Mouse (Mus musculus) heart, embryonic 10.5 days (tissue): ENCODE measurements around the gene Fbxl2. TPM values are rescaled to one million over a fixed set of nuclear protein-coding genes. Genes with fewer than 3 reads are reported as not detected.
"Not testable (repeated sequence)": the region's sequence is repeated elsewhere in the genome, so short reads cannot be mapped to it uniquely, and the experiment has no call there.

Experiments used
- DNase-seq: peaks from one replicate; pipeline ENCODE4 v3.0.0-alpha.2; 2017; ENCODE audit warnings: low spot score
- H3K27ac ChIP-seq: fragments of 300-500 bp; sonication (generic); 2 replicates; pipeline ENCODE4 v1.5.1; 2016; ENCODE audit warnings: mild to moderate bottlenecking
- H3K27me3 ChIP-seq: fragments of 300-500 bp; sonication (generic); 2 replicates; pipeline ENCODE4 v1.6.1; 2016; ENCODE audit warnings: mild to moderate bottlenecking; ENCODE audit not compliant: poor library complexity, insufficient read depth, severe bottlenecking
- H3K36me3 ChIP-seq: fragments of 300-500 bp; sonication (generic); 2 replicates; pipeline ENCODE4 v1.6.1; 2016; ENCODE audit warnings: mild to moderate bottlenecking, moderate library complexity
- H3K4me1 ChIP-seq: fragments of 300-500 bp; sonication (generic); 2 replicates; pipeline ENCODE4 v1.6.1; 2016; ENCODE audit warnings: mild to moderate bottlenecking
- H3K4me3 ChIP-seq: fragments of 300-500 bp; sonication (generic); 2 replicates; pipeline ENCODE4 v1.5.1; 2016; ENCODE audit warnings: mild to moderate bottlenecking, moderate library complexity
- H3K9me3 ChIP-seq: fragments of 300-500 bp; sonication (generic); 2 replicates; pipeline ENCODE4 v1.6.1; 2016; ENCODE audit warnings: mild to moderate bottlenecking, moderate library complexity
- WGBS: fragments of 180-500 bp; shearing (Covaris S2); methylation state at CpG from one replicate; pipeline ENCODE4 v1.1.7; 2016; 5-methylcytosine and 5-hydroxymethylcytosine counted together
- polyA plus RNA-seq: library from polyadenylated mRNA; unstranded; fragments of >200 nt; fragmentation: Nextera tagmentation; extraction: Ambion mirVana; gene quantifications from 2 replicates; pipeline ENCODE4 v1.2.1, GENCODE M21; 2016

Fbxl2 gene
- 2.3 and 3.5 TPM in 2 replicates for polyA plus RNA-seq

DNA sequence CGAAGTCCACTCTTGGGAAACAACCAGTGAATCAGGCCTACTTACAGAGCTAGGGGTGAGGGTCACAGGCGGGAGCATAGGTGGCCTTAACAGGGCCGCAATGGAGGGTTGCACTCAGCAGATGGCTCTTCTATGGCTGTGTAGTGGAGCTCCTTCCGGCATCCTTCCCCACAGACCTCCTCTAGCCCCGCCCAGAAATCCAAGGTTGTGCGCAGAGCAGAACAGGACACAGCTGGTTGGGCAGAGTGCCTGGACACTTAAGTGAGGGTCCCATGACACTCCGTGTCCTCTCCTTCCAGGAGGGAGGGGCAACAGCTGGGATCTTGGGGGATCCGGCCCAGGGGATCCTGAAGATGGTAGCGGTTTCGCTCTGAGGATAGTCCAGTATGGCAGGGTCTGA lies at the start of gene Fbxl2:
Gene Fbxl2 (minus strand): TSS at position 164 of the 400 bp plus-strand sequence.
- Histone ChIP-seq H3K4me1 (no peaks in the 10 kb centered on the region), H3K27ac (no peak within 1 kb of the TSS), H3K9me3 (peaks cover 3% of the 10 kb centered on the region; the same call in 1 of the 2 replicates), H3K36me3 (no peaks in the 10 kb centered on the region), H3K27me3 (no peaks in the 10 kb centered on the region), H3K4me3 (no peak within 1 kb of the TSS)
- 78% methylated on average over 10 of the region's 10 CpGs for WGBS
- no peak for DNase-seq

DNA sequence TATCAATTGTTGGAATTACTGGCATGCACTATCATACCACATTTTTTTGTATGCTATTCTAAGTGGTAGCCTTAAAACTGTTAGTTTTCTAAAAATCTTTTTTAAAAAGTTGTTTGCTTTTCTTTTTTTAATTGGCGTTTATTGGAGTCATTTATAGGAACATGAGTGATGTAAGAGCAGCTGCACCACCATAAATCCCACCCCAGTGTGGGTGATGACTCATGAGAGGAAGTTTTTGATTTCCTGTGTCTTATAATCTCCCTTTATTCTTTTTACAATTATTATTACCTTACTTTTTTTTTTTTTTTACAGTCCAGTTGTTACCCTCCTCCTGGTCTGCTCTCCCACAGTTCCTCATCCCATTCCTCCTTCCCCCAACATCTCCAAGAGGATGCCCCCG lies 48.9 kb upstream of the Fbxl2 start:
- H3K27me3 ChIP-seq: no peaks in the 10 kb centered on the region
- H3K36me3 ChIP-seq: no peaks in the 10 kb centered on the region
- no peak overlapping the region for H3K4me3 ChIP-seq
- no peak for DNase-seq
- H3K9me3 ChIP-seq: no peaks in the 10 kb centered on the region
- WGBS: 86% methylated on average over 2 of the region's 2 CpGs
- H3K27ac ChIP-seq: no peak overlapping the region
- H3K4me1 ChIP-seq: peaks cover 9% of the 10 kb centered on the region

DNA sequence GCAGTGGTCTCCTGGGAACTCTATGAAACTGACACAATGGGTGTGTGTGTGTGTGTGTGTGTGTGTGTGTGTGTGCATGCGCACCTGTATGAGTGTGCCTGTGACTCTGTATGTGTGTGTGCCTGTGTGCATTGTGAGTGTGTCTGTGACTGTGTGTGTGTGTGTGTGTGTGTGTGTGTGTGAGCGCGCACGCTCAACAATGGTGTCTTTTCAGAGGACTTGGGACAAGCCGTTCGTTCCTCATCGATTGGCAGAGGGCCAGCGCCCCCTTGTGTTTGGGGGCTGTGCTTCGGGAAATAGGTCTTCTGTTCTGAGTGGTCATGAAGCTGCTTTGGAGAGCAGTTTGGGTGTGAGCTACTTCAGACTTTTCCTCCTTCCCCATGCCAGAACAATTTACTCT lies 46.2 kb upstream of the Fbxl2 start:
- WGBS: 16% methylated on average over 9 of the region's 9 CpGs
- not testable (repeated sequence) for DNase-seq, H3K4me3 ChIP-seq

DNA sequence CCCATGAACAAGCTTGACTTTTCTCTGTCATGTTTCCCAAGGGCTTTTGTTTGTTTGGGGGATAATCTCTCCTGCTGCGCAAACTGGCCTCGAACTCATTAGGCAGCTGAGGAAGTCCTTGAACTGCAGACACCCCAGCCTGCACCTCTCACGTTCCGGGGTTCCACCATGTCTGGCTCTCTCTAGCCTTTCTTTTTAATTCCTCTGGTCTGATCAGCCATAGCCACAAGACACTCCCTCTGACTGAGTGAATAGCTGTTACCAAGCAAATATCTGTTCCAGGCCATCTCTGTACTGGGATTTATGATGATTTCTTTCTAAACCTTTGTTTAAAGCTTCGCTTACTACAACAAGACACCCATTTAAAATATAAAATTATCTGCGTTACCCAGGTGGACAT lies 42.9 kb upstream of the Fbxl2 start:
- not testable (repeated sequence) for H3K27me3 ChIP-seq, H3K36me3 ChIP-seq, DNase-seq, H3K9me3 ChIP-seq, H3K27ac ChIP-seq, H3K4me1 ChIP-seq, H3K4me3 ChIP-seq
- 87% methylated on average over 6 of the region's 6 CpGs for WGBS

More for the DNA sequence above, 46.2 kb upstream of the Fbxl2 start:
- not testable (repeated sequence) for H3K36me3 ChIP-seq, H3K27ac ChIP-seq, H3K9me3 ChIP-seq, H3K4me1 ChIP-seq, H3K27me3 ChIP-seq

DNA sequence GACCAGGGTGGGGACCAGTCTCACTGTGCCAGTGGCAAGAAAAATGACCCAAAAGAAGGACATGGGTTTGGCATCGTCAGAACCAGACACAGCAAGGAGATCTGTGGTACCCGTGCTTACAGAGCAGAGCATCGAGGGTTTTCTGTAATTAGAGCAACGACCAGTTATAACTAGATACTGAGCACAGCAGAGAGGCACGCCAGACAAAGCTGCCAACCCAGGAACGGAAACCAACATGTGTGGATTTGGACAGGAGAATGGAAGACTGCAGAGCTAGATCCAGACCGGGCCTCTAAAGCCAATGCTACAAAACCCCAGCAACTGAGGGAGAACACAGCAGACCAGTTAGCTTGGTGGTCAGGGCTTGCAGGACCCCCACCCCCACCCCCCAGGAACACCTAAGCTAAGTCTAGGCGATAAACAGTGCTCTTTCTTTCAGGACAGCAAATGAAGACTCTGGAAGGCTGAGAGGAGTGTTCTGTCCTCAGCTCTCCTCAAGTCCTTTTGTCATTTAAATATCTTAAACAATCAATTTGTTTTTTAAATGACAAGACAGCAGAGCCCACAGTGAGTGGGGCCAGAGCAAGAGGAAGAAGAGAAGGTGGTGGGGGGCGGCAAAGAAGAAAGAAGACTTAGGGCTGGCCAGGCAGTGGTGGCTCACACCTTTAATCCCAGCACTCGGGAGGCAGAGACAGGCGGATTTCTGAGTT lies 41.3 kb upstream of the Fbxl2 start:
- no peaks in the 10 kb centered on the region for H3K9me3 ChIP-seq
- H3K4me1 ChIP-seq: no peaks in the 10 kb centered on the region
- H3K4me3 ChIP-seq: no peak overlapping the region
- H3K27ac ChIP-seq: no peak overlapping the region
- H3K27me3 ChIP-seq: no peaks in the 10 kb centered on the region
- H3K36me3 ChIP-seq: no peaks in the 10 kb centered on the region
- DNase-seq: no peak
- 79% methylated on average over 11 of the region's 11 CpGs for WGBS

DNA sequence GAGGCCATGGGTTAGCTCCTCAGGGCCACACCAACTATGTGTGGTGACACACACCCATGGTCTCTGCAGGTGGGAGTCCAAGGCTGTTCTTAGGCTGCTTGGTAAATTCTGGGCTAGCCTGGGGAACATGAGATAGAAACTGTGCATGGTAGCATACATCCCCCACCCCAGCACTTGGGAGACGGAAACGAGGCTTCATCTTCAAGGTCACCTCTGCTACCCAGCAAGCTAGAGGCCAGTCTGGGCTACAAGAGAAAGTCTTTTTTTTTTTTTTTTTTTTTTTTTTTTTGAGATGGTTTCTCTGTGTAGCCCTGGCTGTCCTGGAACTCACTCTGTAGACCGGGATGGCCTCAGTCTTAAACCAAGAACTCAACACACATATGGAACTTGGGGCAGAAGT lies 40.4 kb upstream of the Fbxl2 start:
- no peak overlapping the region for H3K27ac ChIP-seq
- no peaks in the 10 kb centered on the region for H3K36me3 ChIP-seq
- no peak for DNase-seq
- H3K4me1 ChIP-seq: no peaks in the 10 kb centered on the region
- H3K4me3 ChIP-seq: no peak overlapping the region
- H3K27me3 ChIP-seq: no peaks in the 10 kb centered on the region
- no peaks in the 10 kb centered on the region for H3K9me3 ChIP-seq
- 72% methylated on average over 3 of the region's 3 CpGs for WGBS

DNA sequence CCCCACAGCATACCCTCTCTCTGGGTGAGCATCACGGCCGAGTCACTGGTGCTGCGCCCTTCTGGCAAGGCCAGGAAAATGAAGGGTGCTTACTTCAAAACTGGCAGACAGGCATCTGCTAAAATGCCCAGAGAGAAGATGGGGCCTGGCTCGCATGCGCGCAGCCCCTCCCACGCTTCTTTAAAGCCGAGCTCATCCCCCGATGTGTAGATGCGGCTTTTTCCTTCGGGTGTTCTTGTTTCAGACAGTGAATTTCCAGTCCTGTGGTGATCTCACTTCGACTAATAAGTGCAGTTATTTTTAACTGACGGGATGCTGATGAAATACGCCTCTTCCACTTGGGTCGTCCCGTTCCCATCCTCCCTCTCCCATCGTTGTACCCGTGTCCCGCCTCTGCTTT lies 27.7 kb upstream of the Fbxl2 start:
- Histone ChIP-seq H3K36me3 (no peaks in the 10 kb centered on the region), H3K9me3 (no peaks in the 10 kb centered on the region), H3K27ac (no peak overlapping the region), H3K4me3 (no peak overlapping the region), H3K27me3 (no peaks in the 10 kb centered on the region), H3K4me1 (no peaks in the 10 kb centered on the region)
- 84% methylated on average over 19 of the region's 19 CpGs for WGBS
- DNase-seq: no peak

DNA sequence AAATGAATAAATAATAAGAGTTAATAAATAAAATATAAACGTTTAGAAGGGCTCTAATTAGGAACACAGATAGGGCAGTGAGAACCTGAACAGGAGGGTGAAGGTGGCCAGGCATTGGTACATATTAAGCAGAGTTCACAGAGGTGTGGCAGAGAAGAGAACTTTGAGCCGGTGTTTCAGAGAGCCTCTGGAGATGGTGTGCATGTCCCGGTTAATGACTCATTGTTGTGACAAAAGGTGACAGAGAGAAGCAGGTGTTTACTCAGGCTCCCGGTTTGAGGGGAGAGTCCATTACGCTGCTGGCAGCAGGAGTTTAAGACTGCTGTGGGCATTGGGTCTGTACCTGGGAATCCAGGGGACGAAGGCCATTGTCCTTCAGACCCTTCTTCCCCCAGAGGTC lies 23.4 kb upstream of the Fbxl2 start:
- no peaks in the 10 kb centered on the region for H3K36me3 ChIP-seq
- H3K27me3 ChIP-seq: no peaks in the 10 kb centered on the region
- H3K4me1 ChIP-seq: no peaks in the 10 kb centered on the region
- DNase-seq: no peak
- H3K27ac ChIP-seq: no peak overlapping the region
- H3K4me3 ChIP-seq: no peak overlapping the region
- 57% methylated on average over 6 of the region's 6 CpGs for WGBS
- no peaks in the 10 kb centered on the region for H3K9me3 ChIP-seq

DNA sequence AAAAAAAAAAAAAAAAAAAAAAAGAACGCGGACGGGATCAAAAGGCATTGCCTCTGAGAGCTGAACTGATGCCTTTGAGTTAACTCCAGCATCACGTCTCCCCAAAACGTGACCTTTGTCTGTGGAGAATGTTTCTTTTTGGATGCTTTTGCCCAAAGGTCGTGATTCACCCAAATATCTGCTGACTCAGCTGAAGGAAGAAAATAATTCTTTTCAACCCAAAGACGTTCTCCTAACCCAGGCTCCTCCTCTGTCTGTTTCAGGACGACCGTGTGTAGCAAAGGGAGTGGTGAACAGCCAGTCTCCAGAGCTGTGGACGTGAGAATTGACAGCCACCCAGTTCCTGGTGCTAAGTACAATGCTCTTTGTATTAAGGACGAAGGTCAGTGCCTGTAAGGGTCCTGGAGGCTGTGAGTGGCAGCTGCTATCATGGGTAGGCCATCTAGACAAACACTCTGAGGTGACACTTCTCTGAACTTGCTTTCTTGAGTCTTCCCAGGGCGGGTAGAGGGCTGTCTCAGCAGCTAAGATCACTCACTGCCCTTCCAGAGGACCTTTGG lies 22.6 kb upstream of the Fbxl2 start:
- no peaks in the 10 kb centered on the region for H3K27me3 ChIP-seq
- no peak overlapping the region for H3K27ac ChIP-seq
- no peak for DNase-seq
- H3K36me3 ChIP-seq: no peaks in the 10 kb centered on the region
- no peaks in the 10 kb centered on the region for H3K4me1 ChIP-seq
- H3K9me3 ChIP-seq: no peaks in the 10 kb centered on the region
- WGBS: 62% methylated on average over 12 of the region's 12 CpGs
- H3K4me3 ChIP-seq: no peak overlapping the region

DNA sequence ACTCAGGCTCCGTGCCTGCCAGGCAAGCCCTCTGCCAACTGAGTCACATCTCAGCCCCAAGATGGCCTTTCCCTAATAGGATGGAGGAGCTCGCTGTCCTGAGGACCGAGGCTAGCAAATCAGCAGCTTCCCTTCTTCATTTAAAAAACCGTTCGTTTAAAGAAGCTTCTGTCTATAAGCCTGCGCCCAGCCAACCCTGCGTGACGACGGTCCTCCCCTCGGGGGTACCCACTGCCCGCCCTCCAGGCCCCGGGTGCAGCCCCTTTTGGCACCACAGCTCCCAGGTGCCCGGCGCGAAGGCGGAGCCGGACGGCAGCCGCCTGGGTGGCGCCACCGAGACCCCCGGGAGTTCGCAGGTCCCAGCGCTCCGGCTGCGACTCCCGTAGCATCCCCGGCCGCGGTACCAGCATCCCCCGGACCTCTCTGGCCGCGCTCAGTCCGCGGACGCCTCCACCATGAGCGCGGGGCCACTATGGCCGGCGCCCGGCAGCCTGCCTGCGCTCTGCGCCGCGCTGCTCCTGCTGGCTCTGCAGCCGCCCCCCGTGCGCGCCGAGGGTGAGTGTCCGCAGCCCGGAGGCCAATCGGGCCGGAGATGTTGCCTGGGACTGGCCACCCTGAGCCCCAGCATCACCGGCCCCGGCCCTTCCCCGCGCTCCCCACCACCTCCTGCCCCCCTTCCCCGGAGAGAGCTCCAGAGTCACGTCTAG lies 11.3 kb upstream of the Fbxl2 start, which contains the start of gene Susd5:
Gene Susd5 (plus strand): TSS at position 51 of the 707 bp plus-strand sequence.
- Histone ChIP-seq H3K36me3 (no peaks in the 10 kb centered on the region), H3K27ac (peak within 1 kb of the TSS; percentile 56), H3K9me3 (no peaks in the 10 kb centered on the region), H3K4me3 (peak within 1 kb of the TSS; percentile 66), H3K27me3 (peaks cover 47% of the 10 kb centered on the region), H3K4me1 (peaks cover 9% of the 10 kb centered on the region)
- DNase-seq: no peak
- WGBS: 1% methylated on average over 60 of the region's 60 CpGs

DNA sequence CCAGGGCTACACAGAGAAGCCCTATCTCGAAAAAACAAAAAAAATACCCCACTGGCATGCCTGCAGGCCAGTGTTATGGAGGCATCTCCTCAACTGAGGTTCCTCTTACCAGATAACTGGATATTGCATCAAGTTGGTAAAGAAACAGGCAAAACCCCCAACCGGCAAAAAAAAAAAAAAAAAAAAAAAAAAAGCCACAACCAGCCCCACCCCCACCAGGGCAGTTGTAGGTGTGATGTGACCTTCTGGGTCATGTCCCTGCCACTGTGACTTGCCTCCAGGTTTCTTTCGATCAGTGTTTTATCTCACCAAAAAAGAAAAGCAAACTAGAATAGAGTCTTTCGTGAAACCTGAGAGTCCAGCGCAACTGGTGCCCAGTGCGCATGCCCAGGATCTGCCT lies 6.9 kb upstream of the Fbxl2 start:
- 70% methylated on average over 6 of the region's 6 CpGs for WGBS
- Histone ChIP-seq H3K4me1 (peaks cover 9% of the 10 kb centered on the region), H3K4me3 (peak overlapping the region; percentile 15; the same call in 1 of the 2 replicates), H3K27ac (no peak overlapping the region), H3K36me3 (no peaks in the 10 kb centered on the region), H3K9me3 (peaks cover 3% of the 10 kb centered on the region; the same call in 1 of the 2 replicates), H3K27me3 (peaks cover 30% of the 10 kb centered on the region)
- no peak for DNase-seq

DNA sequence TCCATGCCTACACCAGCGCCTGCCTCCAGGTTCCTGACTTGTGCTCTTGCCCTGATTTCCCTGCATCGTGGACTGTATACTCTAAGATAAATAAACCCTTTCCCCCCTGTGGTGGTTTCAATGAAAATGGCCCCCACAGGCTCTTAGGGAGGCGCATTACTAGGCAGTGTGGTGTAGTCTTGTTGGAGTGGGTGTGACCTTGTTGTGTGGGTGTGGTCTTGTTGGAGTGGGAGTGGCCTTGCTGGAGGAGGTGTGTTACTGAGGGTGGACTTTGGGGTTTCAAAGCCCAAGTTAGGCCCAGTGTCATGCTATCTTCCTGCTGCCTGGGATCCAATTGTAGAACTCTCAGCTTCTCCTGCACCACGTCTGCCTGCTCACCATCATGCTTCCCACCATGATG lies 6.0 kb upstream of the Fbxl2 start:
- Histone ChIP-seq H3K4me3 (no peak overlapping the region), H3K36me3 (no peaks in the 10 kb centered on the region), H3K27ac (no peak overlapping the region), H3K27me3 (peaks cover 21% of the 10 kb centered on the region), H3K4me1 (peaks cover 1% of the 10 kb centered on the region), H3K9me3 (peaks cover 3% of the 10 kb centered on the region; the same call in 1 of the 2 replicates)
- WGBS: 80% methylated on average over 4 of the region's 4 CpGs
- no peak for DNase-seq

DNA sequence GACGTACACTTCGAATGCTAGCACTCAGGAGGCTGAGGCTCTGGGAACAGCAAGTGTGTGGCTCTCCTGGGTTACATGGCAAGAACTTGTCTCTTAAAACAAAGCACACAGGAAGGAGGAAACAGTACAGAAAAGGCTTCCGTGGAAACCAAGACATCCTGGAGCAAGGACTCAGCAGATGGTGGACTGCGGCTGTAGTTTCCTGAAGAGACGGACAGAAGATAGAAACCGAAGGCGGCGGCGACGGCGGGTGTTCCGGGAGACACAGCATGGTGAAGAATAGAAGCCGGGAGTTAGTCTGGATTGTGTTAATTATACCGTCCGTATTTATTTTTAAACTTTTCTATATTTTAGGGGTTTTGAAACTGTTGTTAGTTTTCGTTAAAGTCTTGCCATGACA lies 4.8 kb upstream of the Fbxl2 start:
- H3K27ac ChIP-seq: no peak overlapping the region
- no peak for DNase-seq
- WGBS: 85% methylated on average over 16 of the region's 16 CpGs

More for the DNA sequence above, 4.8 kb upstream of the Fbxl2 start:
- H3K9me3 ChIP-seq: peaks cover 3% of the 10 kb centered on the region; the same call in 1 of the 2 replicates
- no peaks in the 10 kb centered on the region for H3K4me1 ChIP-seq
- H3K27me3 ChIP-seq: peaks cover 9% of the 10 kb centered on the region
- H3K4me3 ChIP-seq: no peak overlapping the region
- H3K36me3 ChIP-seq: no peaks in the 10 kb centered on the region
